Mouse (Mus musculus) layer of hippocampus, adult 8-10 months (tissue): ENCODE measurements at regions not wholly inside any gene's neighbourhood (a gene's known extent, or its start where the extent isn't known, plus 50 kb on each side); places are given as distances from the start of the nearest gene placed in this dataset.
A peak's percentile ranks its signal among the peaks of the same experiment; 100 is the strongest.

Experiments used
- DNase-seq, 2 experiments: peaks; one replicate each; pipeline ENCODE4 v3.0.0; 2022; ENCODE audit warnings: low spot score in 2 of 2

GRCm38 (mm10) chr2:124775737-124776136 lies 292.2 kb upstream of the Slc24a5 start:
- DNase-seq = peak in 1 of 2 experiments; percentile 4

GRCm38 (mm10) chr2:124792633-124793036 lies 275.3 kb upstream of the Slc24a5 start:
- DNase-seq = no peak

GRCm38 (mm10) chr2:124811709-124812108 lies 256.2 kb upstream of the Slc24a5 start:
- no peak for DNase-seq

GRCm38 (mm10) chr2:124816814-124817213 lies 251.1 kb upstream of the Slc24a5 start:
- no peak for DNase-seq

GRCm38 (mm10) chr2:124819846-124820245 lies 248.1 kb upstream of the Slc24a5 start:
- DNase-seq = no peak

GRCm38 (mm10) chr2:124820821-124821220 lies 247.1 kb upstream of the Slc24a5 start:
- DNase-seq = no peak

GRCm38 (mm10) chr2:124821366-124821765 lies 246.6 kb upstream of the Slc24a5 start:
- no peak for DNase-seq

- no peak for DNase-seq
Measured at GRCm38 (mm10) chr2:124848812-124849211, 219.1 kb upstream of the Slc24a5 start.

GRCm38 (mm10) chr2:124858504-124858903 lies 209.4 kb upstream of the Slc24a5 start:
- DNase-seq = no peak

GRCm38 (mm10) chr2:124888209-124888608 lies 179.7 kb upstream of the Slc24a5 start:
- DNase-seq = no peak

- DNase-seq = no peak
Measured at GRCm38 (mm10) chr2:124895002-124895401, 172.9 kb upstream of the Slc24a5 start.

GRCm38 (mm10) chr2:124903556-124903955 lies 164.4 kb upstream of the Slc24a5 start:
- DNase-seq = no peak

GRCm38 (mm10) chr2:124905076-124905475 lies 162.8 kb upstream of the Slc24a5 start:
- no peak for DNase-seq

- no peak for DNase-seq
Measured at GRCm38 (mm10) chr2:124918986-124919761, 148.8 kb upstream of the Slc24a5 start.

- DNase-seq = no peak
Measured at GRCm38 (mm10) chr2:124919762-124920255, 148.1 kb upstream of the Slc24a5 start.

GRCm38 (mm10) chr2:124920265-124920664 lies 147.7 kb upstream of the Slc24a5 start:
- DNase-seq = no peak

- peak; percentile 35 to 68 for DNase-seq
Measured at GRCm38 (mm10) chr2:124927882-124928758, 139.8 kb upstream of the Slc24a5 start.

GRCm38 (mm10) chr2:124928759-124929113 lies 139.2 kb upstream of the Slc24a5 start:
- DNase-seq = no peak

- DNase-seq = peak in 1 of 2 experiments; percentile 8
Measured at GRCm38 (mm10) chr2:124930719-124931118, 137.2 kb upstream of the Slc24a5 start.

GRCm38 (mm10) chr2:124932566-124932965 lies 135.4 kb upstream of the Slc24a5 start:
- no peak for DNase-seq

GRCm38 (mm10) chr2:124933876-124934275 lies 134.0 kb upstream of the Slc24a5 start:
- no peak for DNase-seq

- DNase-seq = no peak
Measured at GRCm38 (mm10) chr2:124948263-124948781, 119.6 kb upstream of the Slc24a5 start.
